ENCODE assay signal across 25 mouse cellular contexts in genomic region chr6:51438826-51439330, GRCm38 (mm10). TPM values are rescaled to one million over a fixed set of nuclear protein-coding genes. Genes with fewer than 3 reads are reported as not detected.
DNase-seq lines count a peak whose midpoint lies in the region; ATAC-seq lines count a peak whose summit lies in the region.
"Had no signal": no experiment of that assay in that cellular context is flagged by ENCODE, and none has a peak within 500 bp of the region (broad histone marks: within the 10 kb centered on the region; RNA-seq: fewer than 3 reads in every experiment).

No protein-coding gene starts in this region.

- peak overlapping the region; percentile 92 for H3K27ac ChIP-seq in heart, embryonic 13.5 days (replicated peaks)
- H3K27ac ChIP-seq in neural tube, embryonic 11.5 days (ENCODE audit: low read depth, low read length) = no peak overlapping the region
- H3K27ac ChIP-seq in midbrain, embryonic 16.5 days (ENCODE audit: low read length) = no peak overlapping the region
- H3K27ac ChIP-seq: hindbrain, embryonic 15.5 days; kidney, embryonic 15.5 days; left cerebral cortex, adult 2 months; limb, embryonic 13.5 days; lung, embryonic 15.5 days had no signal

- no peak overlapping the region for H3K4me3 ChIP-seq in heart, embryonic 13.5 days
- H3K4me3 ChIP-seq in neural tube, embryonic 11.5 days (ENCODE audit: low read depth, low read length) = no peak overlapping the region
- H3K4me3 ChIP-seq in midbrain, embryonic 16.5 days (ENCODE audit: low read depth, low read length) = no peak overlapping the region
- H3K4me3 ChIP-seq: hindbrain, embryonic 15.5 days; kidney, embryonic 15.5 days; left cerebral cortex, adult 2 months; limb, embryonic 13.5 days; lung, embryonic 15.5 days; myocyte had no signal

- H3K9ac ChIP-seq in heart, embryonic 13.5 days = no peak overlapping the region
- no peak overlapping the region for H3K9ac ChIP-seq in neural tube, embryonic 11.5 days (ENCODE audit: low read length)
- H3K9ac ChIP-seq in midbrain, embryonic 16.5 days (ENCODE audit: low read depth, low read length) = no peak overlapping the region
- H3K9ac ChIP-seq: hindbrain, embryonic 15.5 days; kidney, embryonic 15.5 days; limb, embryonic 13.5 days; lung, embryonic 15.5 days had no signal

- H3K36me3 ChIP-seq in heart, embryonic 13.5 days = no peaks in the 10 kb centered on the region
- H3K36me3 ChIP-seq in neural tube, embryonic 11.5 days (ENCODE audit: control insufficient read depth, insufficient read depth, low read length) = no peaks in the 10 kb centered on the region
- H3K36me3 ChIP-seq in midbrain, embryonic 16.5 days (ENCODE audit: control insufficient read depth, insufficient read depth, low read length) = no peaks in the 10 kb centered on the region
- H3K36me3 ChIP-seq: hindbrain, embryonic 15.5 days; kidney, embryonic 15.5 days; limb, embryonic 13.5 days; lung, embryonic 15.5 days had no signal

- H3K4me2 ChIP-seq in heart, embryonic 13.5 days = no peak overlapping the region
- H3K4me2 ChIP-seq in neural tube, embryonic 11.5 days (ENCODE audit: low read depth) = no peak overlapping the region
- H3K4me2 ChIP-seq in midbrain, embryonic 16.5 days (ENCODE audit: low read length) = no peak overlapping the region
- H3K4me2 ChIP-seq: hindbrain, embryonic 15.5 days; kidney, embryonic 15.5 days; limb, embryonic 13.5 days; liver, embryonic 11.5 days; lung, embryonic 15.5 days; midbrain, embryonic 11.5 days had no signal

- peaks cover 16% of the 10 kb centered on the region for H3K27me3 ChIP-seq in heart, embryonic 13.5 days (replicated peaks)
- peaks cover 12% of the 10 kb centered on the region for H3K27me3 ChIP-seq in neural tube, embryonic 11.5 days (ENCODE audit: control insufficient read depth, insufficient read depth, low read length)
- H3K27me3 ChIP-seq in midbrain, embryonic 16.5 days (ENCODE audit: control insufficient read depth, insufficient read depth, low read depth, low read length) = no peaks in the 10 kb centered on the region
- H3K27me3 ChIP-seq: hindbrain, embryonic 15.5 days had no signal

- ATAC-seq in frontal cortex, adult (ENCODE audit: low TSS enrichment) = 0 out of 2 replicates have a peak, but pooled peaks have one; percentile 27
- no peak for ATAC-seq in heart, embryonic 13.5 days (ENCODE audit: extremely low read depth, insufficient number of reproducible peaks, low FRiP score, low TSS enrichment)
- no peak for ATAC-seq in neural tube, embryonic 11.5 days (ENCODE audit: insufficient read depth, low FRiP score, low TSS enrichment)
- ATAC-seq in midbrain, embryonic 16.5 days = no peak
- ATAC-seq: forebrain, embryonic 14.5 days had no signal

- no peak for DNase-seq in frontal cortex, adult 2 months (ENCODE audit: extremely low spot score in 1 of 2, low spot score in 1 of 2)
- DNase-seq in heart, adult 8-10 months (ENCODE audit: low spot score) = no peak
- peak; percentile 6 for DNase-seq in neural tube, embryonic 11.5 days (ENCODE audit: low spot score)
- no peak for DNase-seq in neural tube, embryonic 10.5 days (ENCODE audit: extremely low spot score, low spot score)
- DNase-seq: adrenal gland, postnatal 25 days; cerebellum, adult 18-20 months; cerebellum, postnatal 25 days; kidney, adult 18-20 months; kidney, postnatal 25 days; thymus, adult 2 months; thymus, postnatal 36 days had no signal

- no peaks in the 10 kb centered on the region for H3K9me3 ChIP-seq in heart, embryonic 13.5 days
- no peaks in the 10 kb centered on the region for H3K9me3 ChIP-seq in neural tube, embryonic 11.5 days (ENCODE audit: control insufficient read depth, low read length)
- no peaks in the 10 kb centered on the region for H3K9me3 ChIP-seq in midbrain, embryonic 16.5 days (replicated peaks; ENCODE audit: control insufficient read depth, low read length, poor library complexity, severe bottlenecking)
- H3K9me3 ChIP-seq: hindbrain, embryonic 15.5 days; kidney, embryonic 15.5 days; limb, embryonic 13.5 days; lung, embryonic 15.5 days had no signal

- 72% methylated on average over 9 of the region's 9 CpGs for WGBS in heart, embryonic 13.5 days
- 92% methylated on average over 9 of the region's 9 CpGs for WGBS in neural tube, embryonic 11.5 days
- WGBS in midbrain, embryonic 16.5 days = 78% methylated on average over 9 of the region's 9 CpGs

- H3K4me1 ChIP-seq in heart, embryonic 13.5 days = peaks cover 46% of the 10 kb centered on the region
- H3K4me1 ChIP-seq in neural tube, embryonic 11.5 days (ENCODE audit: control insufficient read depth, insufficient read depth, low read length) = no peaks in the 10 kb centered on the region
- peaks cover 15% of the 10 kb centered on the region for H3K4me1 ChIP-seq in midbrain, embryonic 16.5 days (ENCODE audit: control insufficient read depth, insufficient read depth, low read length)

RNA-seq across cellular contexts. Expression of gene Nfe2l3, which starts 6.4 kb away (rescaled TPM):
- 2.4 and 3.1 TPM in 2 replicates for polyA plus RNA-seq in frontal cortex, adult 2 months (2012; rRNA removed)
- polyA plus RNA-seq in heart, embryonic 13.5 days (2015; fragmentation: Nextera tagmentation; extraction: Ambion mirVana) = 3.0 and 3.1 TPM in 2 replicates
- under 1 TPM in 2 of 4 experiments, not detected in 2; 0.28 to 0.35 TPM for total RNA-seq in heart, adult 8-10 months (2022)
- 0.44 and 1.7 TPM in 2 replicates for polyA plus RNA-seq in neural tube, embryonic 11.5 days (2014; fragmentation: Nextera tagmentation; extraction: Ambion mirVana)
- polyA plus RNA-seq in midbrain, embryonic 16.5 days (2015; fragmentation: Nextera tagmentation; extraction: Ambion mirVana) = 8.9 and 9.6 TPM in 2 replicates
- total RNA-seq: adrenal gland, postnatal 25 days; gastrocnemius, adult 8-10 months; megakaryocyte progenitor cell, adult 5-6 weeks had no signal

RNA-seq across cellular contexts. Expression of gene Hnrnpa2b1, which starts 30.8 kb away (rescaled TPM):
- polyA plus RNA-seq in frontal cortex, adult 2 months (2012; rRNA removed) = 774 and 875 TPM in 2 replicates
- 1,097 and 1,199 TPM in 2 replicates for polyA plus RNA-seq in heart, embryonic 13.5 days (2015; fragmentation: Nextera tagmentation; extraction: Ambion mirVana)
- total RNA-seq in heart, adult 8-10 months (2022) = 100 to 1,000 TPM; 367 to 444 (median 409) TPM
- polyA plus RNA-seq in neural tube, embryonic 11.5 days (2014; fragmentation: Nextera tagmentation; extraction: Ambion mirVana) = 1,446 and 1,608 TPM in 2 replicates
- 1,316 and 1,531 TPM in 2 replicates for polyA plus RNA-seq in midbrain, embryonic 16.5 days (2015; fragmentation: Nextera tagmentation; extraction: Ambion mirVana)

RNA-seq across cellular contexts. Expression of gene Cbx3, which starts 31.3 kb away (rescaled TPM):
- 111 and 116 TPM in 2 replicates for polyA plus RNA-seq in frontal cortex, adult 2 months (2012; rRNA removed)
- 320 and 353 TPM in 2 replicates for polyA plus RNA-seq in heart, embryonic 13.5 days (2015; fragmentation: Nextera tagmentation; extraction: Ambion mirVana)
- 10 to 100 TPM; 54.1 to 62.0 (median 59.1) TPM for total RNA-seq in heart, adult 8-10 months (2022)
- polyA plus RNA-seq in neural tube, embryonic 11.5 days (2014; fragmentation: Nextera tagmentation; extraction: Ambion mirVana) = 619 and 648 TPM in 2 replicates
- polyA plus RNA-seq in midbrain, embryonic 16.5 days (2015; fragmentation: Nextera tagmentation; extraction: Ambion mirVana) = 407 and 417 TPM in 2 replicates
